Mouse (Mus musculus) liver, postnatal 0 days (tissue): ENCODE data around the gene A930033H14Rik.

Source experiments
- CTCF ChIP-seq: sonication (generic); IDR thresholded peaks from 2 replicates; pipeline ENCODE4 v1.5.1; 2016; ENCODE audit warnings: antibody characterized with exemption, low read depth
- EP300 ChIP-seq: IDR thresholded peaks from 2 replicates; pipeline ENCODE4 v1.6.1; 2016; ENCODE audit warnings: antibody characterized with exemption, low read depth, mild to moderate bottlenecking

GRCm38 (mm10) chr10:69160877-69161276, 52.0 kb downstream of the A930033H14Rik start:
- TF ChIP-seq CTCF (no peak), EP300 (no peak)
